Mouse (Mus musculus) cortical plate, adult 2 months (tissue): ENCODE results near the gene Ahcyl1.

Source experiments
- CTCF ChIP-seq: fragments of 200-500 bp; IDR thresholded peaks from 2 replicates; pipeline ENCODE4 v1.5.1; 2011; ENCODE audit warnings: mild to moderate bottlenecking, control low read depth, low read length; ENCODE audit not compliant: insufficient read depth; ENCODE audit errors: extremely low read depth
- POLR2A ChIP-seq: fragments of 200-500 bp; IDR thresholded peaks from 2 replicates; pipeline ENCODE4 v1.6.1; 2011; ENCODE audit warnings: mild to moderate bottlenecking, low read length, control low read depth; ENCODE audit not compliant: insufficient read depth; ENCODE audit errors: extremely low read depth

- no peak for TF ChIP-seq POLR2A
- no peak for TF ChIP-seq CTCF
Observed at GRCm38 (mm10) chr3:107646947-107647346, 49.4 kb downstream of the Ahcyl1 start.
